Mouse (Mus musculus): ENCODE measurements at regions not wholly inside any gene's neighbourhood (a gene's known extent, or its start where the extent isn't known, plus 50 kb on each side); places are given as distances from the start of the nearest gene placed in this dataset.

DNA sequence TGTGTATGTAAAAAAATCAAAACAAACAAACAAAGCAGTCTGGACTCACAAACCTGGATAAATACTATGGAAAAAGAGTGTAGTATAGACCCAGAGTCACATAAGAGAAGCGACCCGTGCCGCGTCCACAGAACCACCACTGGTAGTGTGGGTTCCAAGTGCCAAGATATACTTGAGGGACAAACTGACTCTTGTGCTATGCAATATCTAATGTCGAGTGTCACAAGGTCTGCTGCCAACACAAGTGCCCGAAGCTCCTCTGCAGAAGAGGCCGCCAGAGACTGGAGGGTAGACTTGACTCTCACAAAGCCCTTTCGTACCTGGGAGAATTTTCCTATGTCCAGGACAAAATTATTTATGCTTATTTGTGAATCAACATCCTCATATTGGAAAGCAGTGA is 74.8 kb upstream of the Btg3 start:
- no peak for TF ChIP-seq POLR2A (IDR thresholded peaks at IDR 0.05; ENCODE audit: borderline replicate concordance, insufficient read depth, low read length)
- TF ChIP-seq CTCF (IDR thresholded peaks at IDR 0.05; ENCODE audit: borderline replicate concordance, insufficient read depth, low read depth, low read length), result no peak
